ENCODE assay signal across 8 mouse cellular contexts in genomic region chr1:74505721-74506464, GRCm38 (mm10). TPM values are rescaled to one million over a fixed set of nuclear protein-coding genes. Genes with fewer than 3 reads are reported as not detected.
A peak's percentile ranks its signal among the peaks of the same experiment; 100 is the strongest.
DNase-seq lines count a peak whose midpoint lies in the region; ATAC-seq lines count a peak whose summit lies in the region.

Gene Cnot9 (plus strand): TSS chr1:74506058.

- no peaks in the 10 kb centered on the region for H3K27me3 ChIP-seq in hindbrain, embryonic 15.5 days

- H3K4me1 ChIP-seq in hindbrain, embryonic 15.5 days (replicated peaks) = peaks cover 41% of the 10 kb centered on the region

- no peaks in the 10 kb centered on the region for H3K36me3 ChIP-seq in hindbrain, embryonic 15.5 days

- ATAC-seq in hindbrain, embryonic 15.5 days (ENCODE audit: low FRiP score, low read depth) = peak; percentile 100

- under 1% methylated on average over 63 of the region's 64 CpGs for WGBS in hindbrain, embryonic 15.5 days

- no peaks in the 10 kb centered on the region for H3K9me3 ChIP-seq in hindbrain, embryonic 15.5 days

- H3K9ac ChIP-seq in hindbrain, embryonic 15.5 days = peak within 1 kb of the TSS; percentile 84

- H3K4me3 ChIP-seq in hindbrain, embryonic 15.5 days = peak within 1 kb of the TSS; percentile 84

- DNase-seq in T-cell, adult 2 months (ENCODE audit: low spot score) = peak; percentile 100
- peak; percentile 100 for DNase-seq in cerebellum, postnatal 36 days
- DNase-seq in frontal cortex, postnatal 36 days (ENCODE audit: low spot score in 2 of 2) = peak; percentile 100
- peak; percentile 100 for DNase-seq in left cerebral cortex, adult 11 months (ENCODE audit: low spot score)
- peak; percentile 100 for DNase-seq in lung, postnatal 4 days
- DNase-seq in retina, postnatal 7 days (ENCODE audit: low read depth, low spot score) = peak; percentile 99
- peak; percentile 99 for DNase-seq in urinary bladder, adult 2 months (ENCODE audit: low spot score)

- peak within 1 kb of the TSS; percentile 88 for H3K27ac ChIP-seq in hindbrain, embryonic 15.5 days (replicated peaks)

- peak within 1 kb of the TSS; percentile 82 for H3K4me2 ChIP-seq in hindbrain, embryonic 15.5 days

RNA-seq across cellular contexts. Expression of gene Cnot9, which starts in this region (rescaled TPM):
- polyA plus RNA-seq in hindbrain, embryonic 15.5 days (2015; fragmentation: Nextera tagmentation; extraction: Ambion mirVana) = 48.7 and 51.1 TPM in 2 replicates
- 21.0 and 24.0 TPM in 2 replicates for polyA plus RNA-seq in urinary bladder, adult 2 months (2012; rRNA removed)

Comparison
In these comparisons a context has a peak if more than half of its experiments do, and no peak if none do; other contexts are left out.
1. Peak in every context shown above with its lines: DNase-seq, ATAC-seq, H3K4me3 ChIP-seq and H3K27ac ChIP-seq.